Mouse (Mus musculus) kidney, embryonic 14.5 days (tissue): ENCODE measurements around the gene Lrp1. TPM values are rescaled to one million over a fixed set of nuclear protein-coding genes. Genes with fewer than 3 reads are reported as not detected.

Experiments
- ATAC-seq: fragments of 200-750 bp; cut with Nextera tagmentation; 2 replicates; pipeline ENCODE4 v1.8.0; 2017; ENCODE audit warnings: moderate number of reproducible peaks, mild to moderate bottlenecking, moderate TSS enrichment, moderate library complexity; ENCODE audit not compliant: low FRiP score, low TSS enrichment
- H3K27ac ChIP-seq: fragments of 300-500 bp; sonication (generic); 2 replicates; pipeline ENCODE4 v1.5.1; 2014; ENCODE audit warnings: low read depth, mild to moderate bottlenecking, low read length, moderate library complexity, mixed read lengths
- H3K27me3 ChIP-seq: fragments of 300-500 bp; sonication (generic); 2 replicates; pipeline ENCODE4 v1.6.1; 2014; ENCODE audit warnings: mild to moderate bottlenecking, low read length; ENCODE audit not compliant: control insufficient read depth, insufficient read depth
- H3K36me3 ChIP-seq: fragments of 300-500 bp; sonication (generic); 2 replicates; pipeline ENCODE4 v1.6.1; 2014; ENCODE audit warnings: low read length, mixed read lengths; ENCODE audit not compliant: control insufficient read depth, insufficient read depth
- H3K4me1 ChIP-seq: fragments of 300-500 bp; sonication (generic); 2 replicates; pipeline ENCODE4 v1.6.1; 2014; ENCODE audit warnings: low read length, mixed read lengths; ENCODE audit not compliant: control insufficient read depth, insufficient read depth
- H3K4me2 ChIP-seq: fragments of 300-500 bp; sonication (generic); replicated peaks from 2 replicates; pipeline ENCODE4 v1.6.1; 2014; ENCODE audit warnings: low read depth, mild to moderate bottlenecking, low read length
- H3K4me3 ChIP-seq: fragments of 300-500 bp; sonication (generic); 2 replicates; pipeline ENCODE4 v1.5.1; 2014; ENCODE audit warnings: mild to moderate bottlenecking, low read length
- H3K9ac ChIP-seq: fragments of 300-500 bp; sonication (generic); 2 replicates; pipeline ENCODE4 v1.6.1; 2014; ENCODE audit warnings: low read depth, mild to moderate bottlenecking, low read length, moderate library complexity
- H3K9me3 ChIP-seq: fragments of 300-500 bp; sonication (generic); 2 replicates; pipeline ENCODE4 v1.6.1; 2016; ENCODE audit warnings: low read length; ENCODE audit not compliant: control insufficient read depth
- WGBS: fragments of 180-500 bp; shearing (Covaris S2); extraction: QIAGEN DNeasy Blood & Tissue Kit; methylation state at CpG from one replicate; pipeline ENCODE4 v1.1.7; 2014; 5-methylcytosine and 5-hydroxymethylcytosine counted together
- polyA plus RNA-seq: library from polyadenylated mRNA; unstranded; fragments of >200 nt; fragmentation: Nextera tagmentation; extraction: Ambion mirVana; gene quantifications from 2 replicates; pipeline ENCODE4 v1.2.1, GENCODE M21; 2014

Gene Lrp1
- polyA plus RNA-seq, result 44.2 and 54.9 TPM in 2 replicates

DNA sequence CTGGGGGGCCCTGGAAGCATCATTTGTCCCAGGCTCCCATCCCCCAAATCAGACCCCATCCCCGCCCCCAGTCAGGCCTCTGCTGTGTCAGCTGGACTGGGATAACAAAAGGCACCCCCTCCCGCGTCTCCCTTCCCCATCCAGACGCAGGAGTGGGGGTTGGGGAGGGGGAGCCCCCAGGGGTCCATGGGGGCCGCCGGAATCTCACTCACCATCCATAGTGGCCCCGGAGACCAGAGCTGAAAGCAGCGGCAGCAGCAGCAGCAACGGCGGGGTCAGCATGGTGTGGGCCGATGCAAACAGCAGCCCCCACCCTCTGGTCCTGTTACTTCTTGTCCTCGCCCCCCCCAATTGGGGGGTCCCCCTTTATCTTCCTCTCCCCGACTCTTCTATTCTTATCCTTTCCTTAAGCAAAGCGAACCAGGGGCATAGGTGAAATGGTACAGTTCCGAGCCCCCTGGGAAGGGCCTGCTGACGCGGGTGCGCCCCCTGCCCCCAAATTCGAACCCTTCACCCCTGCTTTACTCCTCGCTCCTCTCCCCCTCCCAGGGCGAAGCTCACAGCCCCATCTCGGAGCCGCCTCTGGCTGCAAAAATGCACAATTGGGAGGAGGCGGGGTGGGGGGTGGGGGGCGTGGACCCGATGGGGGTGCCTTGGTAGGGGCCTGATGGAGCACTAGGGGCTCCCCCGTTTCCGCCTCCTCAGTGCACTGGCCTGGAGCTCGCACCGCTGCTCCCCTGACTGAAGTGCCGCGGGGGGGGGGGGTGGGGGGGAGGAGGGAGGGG lies at the start of gene Lrp1:
Gene Lrp1 (minus strand): TSS at position 743 of the 785 bp plus-strand sequence.
- Histone ChIP-seq H3K4me1 (peaks cover 46% of the 10 kb centered on the region), H3K4me3 (peak within 1 kb of the TSS; percentile 61), H3K27ac (peak within 1 kb of the TSS; percentile 97), H3K4me2 (peak within 1 kb of the TSS; percentile 96), H3K9ac (peak within 1 kb of the TSS; percentile 72), H3K9me3 (no peaks in the 10 kb centered on the region), H3K27me3 (no peaks in the 10 kb centered on the region), H3K36me3 (no peaks in the 10 kb centered on the region)
- WGBS, result 0% methylated on average over 23 of the region's 32 CpGs
- peak; percentile 67 for ATAC-seq

DNA sequence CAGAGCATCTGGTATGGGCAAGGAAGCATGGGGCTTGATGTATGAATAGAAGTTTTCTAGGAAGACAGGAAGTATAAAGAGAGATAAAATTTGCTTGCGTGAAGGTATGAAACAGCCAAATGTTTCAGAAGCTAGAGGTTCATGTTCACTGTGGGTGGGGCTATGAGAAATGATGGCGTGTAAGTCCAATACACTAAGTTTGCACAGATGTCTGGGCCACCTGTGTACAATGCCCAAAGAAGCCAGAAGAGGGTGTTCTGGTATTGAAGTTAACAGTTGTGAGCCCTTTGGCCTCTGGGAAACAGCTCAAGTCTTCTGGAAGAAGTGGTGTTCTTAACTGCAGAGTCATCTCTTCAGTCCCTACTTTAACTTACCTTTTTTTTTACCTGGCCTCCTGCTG lies 49.2 kb upstream of the Lrp1 start:
- no peak for ATAC-seq
- Histone ChIP-seq H3K4me3 (no peak overlapping the region), H3K27ac (no peak overlapping the region), H3K4me1 (peaks cover 24% of the 10 kb centered on the region), H3K4me2 (no peak overlapping the region), H3K36me3 (no peaks in the 10 kb centered on the region), H3K9me3 (no peaks in the 10 kb centered on the region), H3K27me3 (no peaks in the 10 kb centered on the region), H3K9ac (no peak overlapping the region)
- WGBS, result 88% methylated on average over 2 of the region's 2 CpGs

DNA sequence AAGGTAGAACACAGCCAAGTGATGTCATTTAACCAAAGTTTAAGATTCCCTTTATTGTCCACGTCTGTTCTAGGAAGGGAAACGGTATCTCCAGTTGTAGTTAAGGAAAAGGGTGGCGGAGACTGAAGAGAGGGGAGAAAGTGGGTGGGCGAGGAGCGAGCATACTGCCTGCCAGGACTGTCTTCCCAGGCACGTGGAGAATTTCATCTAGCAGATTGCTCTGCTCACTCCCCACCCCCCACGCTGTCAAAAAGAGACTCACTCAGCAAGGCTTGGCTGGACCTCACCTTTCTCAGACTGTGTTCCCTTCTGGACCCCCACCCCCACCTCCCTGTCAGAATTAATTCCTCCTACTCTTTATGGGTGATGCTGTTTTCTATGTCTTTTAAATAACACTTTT lies 48.2 kb upstream of the Lrp1 start:
- Histone ChIP-seq H3K4me1 (peaks cover 34% of the 10 kb centered on the region), H3K36me3 (peaks cover 9% of the 10 kb centered on the region), H3K4me2 (peak overlapping the region; percentile 65), H3K9ac (no peak overlapping the region), H3K27ac (peak overlapping the region; percentile 99), H3K9me3 (no peaks in the 10 kb centered on the region), H3K27me3 (no peaks in the 10 kb centered on the region), H3K4me3 (peak overlapping the region; percentile 60; the same call in 1 of the 2 replicates)
- no peak for ATAC-seq
- 12% methylated on average over 7 of the region's 7 CpGs for WGBS

DNA sequence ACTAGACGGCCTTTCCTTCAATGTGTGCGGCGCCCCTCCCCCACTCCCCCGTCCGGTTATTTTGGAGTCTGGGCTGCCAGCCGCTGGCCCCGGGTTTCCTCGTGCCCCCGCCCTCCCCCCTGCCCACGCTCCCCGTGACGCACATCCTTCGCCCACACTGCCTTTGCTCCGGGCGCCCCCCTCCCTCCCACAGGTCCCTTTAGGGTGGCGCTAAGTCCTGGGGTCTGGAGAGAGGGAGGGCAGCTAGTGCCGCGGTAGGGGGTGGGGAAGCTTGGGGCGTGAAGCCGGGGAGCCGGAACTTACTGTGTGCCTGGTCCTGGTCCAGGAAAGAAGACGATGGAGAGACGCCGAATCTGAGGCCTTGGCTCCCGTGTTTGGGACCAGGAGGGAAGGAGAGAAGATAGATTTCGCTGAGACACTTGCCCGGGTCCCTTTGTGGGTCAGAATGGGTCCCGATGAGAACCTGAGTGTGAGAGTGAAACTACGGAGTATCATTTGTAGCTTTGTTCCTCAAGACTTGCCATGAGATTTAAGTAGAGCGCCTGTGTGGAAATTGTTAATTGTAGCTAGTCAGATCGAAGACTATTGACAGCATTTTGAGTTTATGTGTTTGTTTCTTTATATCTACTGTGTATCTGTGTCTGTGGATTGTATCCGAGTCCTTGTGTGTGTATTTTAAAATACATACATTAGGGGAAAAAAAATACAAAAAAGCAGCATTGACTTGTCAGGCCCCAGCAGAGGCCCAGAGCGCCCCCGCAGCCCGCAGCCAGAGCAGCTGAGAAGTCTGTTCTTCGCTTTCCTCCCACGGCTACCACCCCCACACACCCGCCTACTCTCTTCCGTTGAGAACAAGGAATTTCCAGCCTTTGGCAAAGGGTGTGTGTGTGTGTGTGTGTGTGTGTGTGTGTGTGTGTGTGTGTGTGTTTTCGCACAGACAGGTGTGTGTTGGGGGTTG lies 47.4 kb upstream of the Lrp1 start, which contains the start of gene Nab2:
Gene Nab2 (minus strand): TSS at position 476 of the 958 bp plus-strand sequence.
- peaks cover 17% of the 10 kb centered on the region for H3K36me3 ChIP-seq
- peaks cover 41% of the 10 kb centered on the region for H3K4me1 ChIP-seq
- peak within 1 kb of the TSS; percentile 65 for H3K4me2 ChIP-seq
- peak within 1 kb of the TSS; percentile 77 for H3K9ac ChIP-seq
- H3K27ac ChIP-seq, result peak within 1 kb of the TSS; percentile 99
- no peaks in the 10 kb centered on the region for H3K27me3 ChIP-seq
- H3K4me3 ChIP-seq, result peak within 1 kb of the TSS; percentile 60
- 2% methylated on average over 39 of the region's 40 CpGs for WGBS
- H3K9me3 ChIP-seq, result no peaks in the 10 kb centered on the region
- peak; percentile 8; the same call in 1 of the 2 replicates for ATAC-seq

DNA sequence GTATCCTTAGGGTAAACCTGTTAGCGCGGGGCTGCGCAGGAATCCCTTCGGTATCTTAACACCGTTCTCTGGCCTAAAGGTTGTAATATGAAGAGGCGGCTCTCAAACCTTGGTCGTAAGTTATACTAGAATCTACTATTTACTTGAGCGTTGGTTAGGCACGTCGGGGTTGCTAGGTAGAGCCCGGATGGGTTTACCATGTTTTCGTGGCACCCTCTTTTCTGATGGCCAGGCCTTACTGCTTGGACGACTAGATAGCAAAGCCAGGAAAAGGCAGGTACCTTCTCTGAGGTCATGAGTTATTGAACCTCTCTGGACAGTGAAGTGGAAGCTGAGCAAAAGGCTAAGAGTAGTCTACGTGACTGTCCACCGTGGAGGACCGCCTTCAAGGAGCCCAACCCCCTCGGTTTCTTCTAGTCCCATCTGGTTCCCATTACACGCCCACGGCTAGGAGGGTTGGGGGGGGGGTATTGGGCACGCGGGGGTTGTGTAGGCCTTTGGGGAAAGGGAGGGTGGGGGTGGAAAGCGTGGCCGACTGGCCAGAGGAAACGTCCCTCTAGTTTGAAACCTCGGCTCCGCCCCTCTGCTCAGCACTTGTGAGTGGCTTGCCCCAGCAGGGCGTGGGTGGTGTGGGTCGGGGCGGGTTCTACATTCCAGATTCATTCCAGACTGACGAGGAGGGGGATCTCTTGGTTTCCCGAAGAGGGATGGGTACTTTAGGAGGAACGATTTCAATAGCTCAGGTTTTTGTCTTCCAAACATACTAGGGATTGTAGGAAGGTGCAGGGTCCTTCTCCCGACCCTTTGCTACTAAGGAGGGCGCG lies 46.5 kb upstream of the Lrp1 start:
- ATAC-seq, result peak; percentile 70
- H3K36me3 ChIP-seq, result peaks cover 26% of the 10 kb centered on the region
- H3K4me2 ChIP-seq, result peak overlapping the region; percentile 65
- peak overlapping the region; percentile 77 for H3K9ac ChIP-seq
- under 1% methylated on average over 35 of the region's 35 CpGs for WGBS
- H3K27me3 ChIP-seq, result no peaks in the 10 kb centered on the region
- H3K9me3 ChIP-seq, result no peaks in the 10 kb centered on the region
- H3K4me3 ChIP-seq, result peak overlapping the region; percentile 60
- peaks cover 50% of the 10 kb centered on the region for H3K4me1 ChIP-seq
- peak overlapping the region; percentile 99 for H3K27ac ChIP-seq

DNA sequence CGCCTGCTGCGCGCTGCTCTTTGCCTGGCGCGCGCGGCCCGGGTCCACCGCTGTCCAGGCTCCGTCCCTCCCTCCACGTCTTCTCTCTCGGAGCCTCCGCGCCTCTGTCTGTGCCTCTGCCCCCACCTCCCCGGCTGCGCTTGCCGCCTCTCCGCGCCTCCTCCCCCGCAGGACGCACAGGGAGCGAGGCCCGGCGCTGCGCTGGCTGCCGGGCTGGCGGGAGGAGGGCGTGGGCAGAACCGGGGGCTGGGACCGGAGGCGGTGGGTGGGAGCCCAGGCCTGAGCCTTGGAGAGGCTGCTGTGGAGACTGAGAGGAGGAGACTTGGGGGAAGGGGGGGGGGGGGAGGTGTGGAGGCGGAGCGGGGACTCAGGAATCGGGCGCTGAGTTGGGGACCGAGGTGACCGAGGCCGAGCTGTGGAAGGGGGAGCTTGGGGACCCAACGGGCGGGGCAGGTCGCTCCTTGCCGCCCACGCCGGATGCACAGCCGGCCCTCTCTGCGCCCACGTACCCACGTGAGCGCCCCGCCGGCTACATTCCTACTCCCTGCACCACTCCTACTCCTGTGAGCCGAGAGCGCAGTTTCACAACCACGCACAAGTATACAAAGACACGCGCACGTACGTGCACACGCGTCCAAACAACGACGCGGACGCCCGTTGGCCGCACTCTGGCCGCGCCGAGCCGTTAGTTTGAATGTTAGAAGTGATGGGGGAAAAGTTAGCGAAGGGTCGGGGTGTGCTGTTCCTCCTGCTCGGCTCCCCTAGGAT lies 45.7 kb upstream of the Lrp1 start, which contains the start of gene Nemp1:
Gene Nemp1 (plus strand): TSS at position 401 of the 768 bp plus-strand sequence.
- peak; percentile 68 for ATAC-seq
- Histone ChIP-seq H3K4me1 (peaks cover 57% of the 10 kb centered on the region), H3K4me2 (peak within 1 kb of the TSS; percentile 65), H3K9ac (peak within 1 kb of the TSS; percentile 77), H3K27me3 (no peaks in the 10 kb centered on the region), H3K9me3 (no peaks in the 10 kb centered on the region), H3K27ac (peak within 1 kb of the TSS; percentile 99), H3K4me3 (peak within 1 kb of the TSS; percentile 60), H3K36me3 (peaks cover 27% of the 10 kb centered on the region)
- under 1% methylated on average over 67 of the region's 73 CpGs for WGBS

DNA sequence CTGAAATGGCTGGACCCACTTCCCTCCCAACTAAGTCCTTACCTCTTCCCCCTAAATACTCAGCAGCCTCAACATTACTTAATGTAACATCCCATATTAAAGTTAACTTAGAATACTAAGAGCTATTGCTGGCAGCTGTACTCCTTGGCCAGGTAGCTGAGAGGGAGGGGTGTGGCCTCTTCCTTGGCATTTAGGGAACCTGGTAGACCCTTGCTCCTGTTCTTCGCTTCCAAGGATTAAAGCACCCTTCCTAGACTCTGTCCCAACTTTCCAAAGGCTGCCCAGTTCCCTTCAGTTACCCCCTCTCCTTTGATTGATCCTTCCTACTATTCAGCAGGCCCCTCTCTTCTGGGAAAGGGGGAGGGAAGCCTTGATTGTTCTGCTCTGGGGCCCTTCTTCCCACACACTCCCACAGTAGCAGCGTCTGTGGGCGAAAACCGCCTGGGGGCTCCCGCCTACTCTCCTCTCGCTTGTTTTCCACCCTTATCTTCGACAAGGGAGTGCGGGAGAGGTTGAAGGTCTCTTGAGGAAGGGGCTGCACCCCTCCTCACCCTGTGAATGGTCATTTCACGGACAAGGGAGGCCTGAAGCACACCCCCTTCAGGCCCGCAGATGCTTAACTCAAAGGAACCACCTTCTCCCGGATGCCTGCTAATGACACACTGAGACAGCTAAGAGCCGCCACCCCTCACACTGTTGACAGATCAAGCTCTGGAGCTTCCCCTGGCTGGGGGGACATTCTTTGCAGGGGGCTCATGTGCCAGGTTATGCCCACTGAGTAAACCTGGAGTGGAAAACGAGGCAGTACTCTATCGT lies 44.6 kb upstream of the Lrp1 start:
- WGBS, result 4% methylated on average over 14 of the region's 14 CpGs
- peaks cover 68% of the 10 kb centered on the region for H3K4me1 ChIP-seq

More for the DNA sequence above, 44.6 kb upstream of the Lrp1 start:
- H3K9ac ChIP-seq, result peak overlapping the region; percentile 77
- H3K4me2 ChIP-seq, result peak overlapping the region; percentile 65
- H3K36me3 ChIP-seq, result peaks cover 38% of the 10 kb centered on the region
- no peaks in the 10 kb centered on the region for H3K27me3 ChIP-seq
- peak overlapping the region; percentile 60 for H3K4me3 ChIP-seq
- H3K27ac ChIP-seq, result peak overlapping the region; percentile 99
- H3K9me3 ChIP-seq, result no peaks in the 10 kb centered on the region
- no peak for ATAC-seq
